Mouse (Mus musculus) midbrain, embryonic 10.5 days (tissue): Measurements from ENCODE around the gene Itgam. TPM values are rescaled to one million over a fixed set of nuclear protein-coding genes. Genes with fewer than 3 reads are reported as not detected.
"Not testable (repeated sequence)": the region's sequence is repeated elsewhere in the genome, so short reads cannot be mapped to it uniquely, and the experiment has no call there.

Experiments used
- DNase-seq: peaks from one replicate; pipeline ENCODE4 v3.0.0-alpha.2; 2017; ENCODE audit warnings: low spot score
- H3K27ac ChIP-seq: fragments of 300-500 bp; sonication (generic); replicated peaks from 2 replicates; pipeline ENCODE4 v1.5.1; 2016; ENCODE audit warnings: mild to moderate bottlenecking
- H3K27me3 ChIP-seq: fragments of 300-500 bp; sonication (generic); 2 replicates; pipeline ENCODE4 v1.6.1; 2016; ENCODE audit warnings: low read depth, mild to moderate bottlenecking; ENCODE audit not compliant: poor library complexity, severe bottlenecking
- H3K36me3 ChIP-seq: fragments of 300-500 bp; sonication (generic); 2 replicates; pipeline ENCODE4 v1.6.1; 2016; ENCODE audit warnings: mild to moderate bottlenecking, moderate library complexity
- H3K4me1 ChIP-seq: fragments of 300-500 bp; sonication (generic); 2 replicates; pipeline ENCODE4 v1.6.1; 2016
- H3K4me3 ChIP-seq: fragments of 300-500 bp; sonication (generic); 2 replicates; pipeline ENCODE4 v1.5.1; 2016; ENCODE audit warnings: mild to moderate bottlenecking, moderate library complexity
- H3K9me3 ChIP-seq: fragments of 300-500 bp; sonication (generic); replicated peaks from 2 replicates; pipeline ENCODE4 v1.6.1; 2016; ENCODE audit warnings: mild to moderate bottlenecking
- WGBS: fragments of 180-500 bp; shearing (Covaris S2); methylation state at CpG from one replicate; pipeline ENCODE4 v1.1.7; 2016; 5-methylcytosine and 5-hydroxymethylcytosine counted together
- polyA plus RNA-seq: library from polyadenylated mRNA; unstranded; fragments of >200 nt; fragmentation: Nextera tagmentation; extraction: Ambion mirVana; gene quantifications from 2 replicates; pipeline ENCODE4 v1.2.1, GENCODE M21; 2016

The Itgam gene
- polyA plus RNA-seq, 1 experiment from 2014 or later: 0.48 TPM

GRCm38 (mm10) chr7:128158688-128159354 lies 96.4 kb downstream of the Itgam start:
- not testable (repeated sequence) for DNase-seq, H3K27ac ChIP-seq
- WGBS: 87% methylated on average over 8 of the region's 8 CpGs

GRCm38 (mm10) chr7:128164001-128164400 lies 101.6 kb downstream of the Itgam start:
- no peaks in the 10 kb centered on the region for H3K4me1 ChIP-seq
- 95% methylated on average over 4 of the region's 4 CpGs for WGBS
- H3K27ac ChIP-seq: no peak overlapping the region
- no peak for DNase-seq
- no peak overlapping the region for H3K4me3 ChIP-seq
- H3K27me3 ChIP-seq: no peaks in the 10 kb centered on the region
- no peaks in the 10 kb centered on the region for H3K36me3 ChIP-seq
- H3K9me3 ChIP-seq: no peaks in the 10 kb centered on the region

More at GRCm38 (mm10) chr7:128158688-128159354, 96.4 kb downstream of the Itgam start:
- H3K36me3 ChIP-seq, H3K9me3 ChIP-seq, H3K4me1 ChIP-seq, H3K27me3 ChIP-seq, H3K4me3 ChIP-seq: not testable (repeated sequence)

- 91% methylated on average over 7 of the region's 7 CpGs for WGBS
- Histone ChIP-seq H3K27me3 (no peaks in the 10 kb centered on the region), H3K4me1 (no peaks in the 10 kb centered on the region), H3K4me3 (no peak overlapping the region), H3K27ac (no peak overlapping the region), H3K9me3 (no peaks in the 10 kb centered on the region), H3K36me3 (no peaks in the 10 kb centered on the region)
- DNase-seq: no peak
Observed at GRCm38 (mm10) chr7:128166391-128166790, 104.0 kb downstream of the Itgam start.

Other genes with a start within 250 kb of the Itgam start
- gene Stx4a, start 238.3 kb upstream of the Itgam start, polyA plus RNA-seq: 19.5 and 21.6 TPM in 2 replicates
- 5.4 and 9.7 TPM in 2 replicates for gene Stx1b, start 238.1 kb upstream of the Itgam start, polyA plus RNA-seq
- 17.2 and 18.7 TPM in 2 replicates for gene Zfp646, start 186.4 kb upstream of the Itgam start, polyA plus RNA-seq
- gene Zfp668, start 185.8 kb upstream of the Itgam start, polyA plus RNA-seq: 41.5 and 47.3 TPM in 2 replicates
- gene Prss53, start 171.7 kb upstream of the Itgam start, polyA plus RNA-seq: 0.52 and 0.68 TPM in 2 replicates
- not detected in 2 replicates for gene Gm21974, start 167.2 kb upstream of the Itgam start, polyA plus RNA-seq
- 43.4 and 44.6 TPM in 2 replicates for gene Vkorc1, start 167.0 kb upstream of the Itgam start, polyA plus RNA-seq
- 128 and 130 TPM in 2 replicates for gene Bckdk, start 158.6 kb upstream of the Itgam start, polyA plus RNA-seq
- 51.1 and 52.4 TPM in 2 replicates for gene Kat8, start 150.1 kb upstream of the Itgam start, polyA plus RNA-seq
- 1.6 and 2.1 TPM in 2 replicates for gene Prss8, start 132.5 kb upstream of the Itgam start, polyA plus RNA-seq
- 11.0 and 13.0 TPM in 2 replicates for gene Prss36, start 115.9 kb upstream of the Itgam start, polyA plus RNA-seq
- gene Fus, start 95.2 kb upstream of the Itgam start, polyA plus RNA-seq: 336 and 358 TPM in 2 replicates
- gene Pycard, start 68.8 kb upstream of the Itgam start, polyA plus RNA-seq: 6.1 and 7.5 TPM in 2 replicates
- not detected in 2 replicates for gene Trim72, start 58.7 kb upstream of the Itgam start, polyA plus RNA-seq
- not detected in 2 replicates for gene Gm49368, start within 50 bp of the Itgam start, polyA plus RNA-seq
- not detected in 2 replicates for gene Itgax, start 66.9 kb downstream of the Itgam start, polyA plus RNA-seq
- gene Itgad, start 91.7 kb downstream of the Itgam start, polyA plus RNA-seq: 0.16 TPM in 1 of 2 replicates, not detected in the other
- gene Cox6a2, start 143.7 kb downstream of the Itgam start, polyA plus RNA-seq: not detected in 2 replicates
- 15.4 and 16.7 TPM in 2 replicates for gene Armc5, start 174.7 kb downstream of the Itgam start, polyA plus RNA-seq
- 10.3 and 11.7 TPM in 2 replicates for gene 9130023H24Rik, start 175.4 kb downstream of the Itgam start, polyA plus RNA-seq
- 40.9 and 45.3 TPM in 2 replicates for gene Tgfb1i1, start 184.2 kb downstream of the Itgam start, polyA plus RNA-seq
- gene Slc5a2, start 203.0 kb downstream of the Itgam start, polyA plus RNA-seq: 0.28 and 0.50 TPM in 2 replicates
- gene BC017158, start 235.5 kb downstream of the Itgam start, polyA plus RNA-seq: 24.6 and 26.3 TPM in 2 replicates